Mouse (Mus musculus): ENCODE measurements at regions not wholly inside any gene's neighbourhood (a gene's known extent, or its start where the extent isn't known, plus 50 kb on each side); places are given as distances from the start of the nearest gene placed in this dataset.

DNA sequence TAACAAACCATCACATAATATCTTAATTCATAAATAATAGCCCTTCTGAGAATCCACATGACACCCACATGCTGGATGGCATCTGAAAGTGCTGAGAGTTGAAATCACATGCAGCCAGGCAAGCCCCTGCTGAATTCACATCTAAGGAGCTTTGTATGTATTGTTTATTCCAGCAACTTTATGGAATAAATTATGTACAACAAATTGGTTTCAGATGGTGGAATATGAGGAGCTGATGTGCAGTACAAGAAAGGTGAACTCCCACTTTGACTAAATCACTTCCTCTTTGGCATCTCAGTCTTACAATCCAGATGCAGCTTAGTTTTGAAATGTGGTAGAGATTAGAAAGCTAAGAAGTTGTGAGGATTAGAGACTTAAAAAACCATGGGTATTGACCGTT is 82.2 kb upstream of the Efemp1 start:
- TF ChIP-seq POLR2A (IDR thresholded peaks at IDR 0.05; ENCODE audit: low read depth, low read length): no peak
- TF ChIP-seq CTCF (conservative IDR thresholded peaks at IDR 0.05; ENCODE audit: insufficient read depth, insufficient read length, low read depth, low read length): no peak
